Mouse (Mus musculus): Measurements from ENCODE around the gene Retreg2. TPM values are rescaled to one million over a fixed set of nuclear protein-coding genes. Genes with fewer than 3 reads are reported as not detected.

The Retreg2 gene
- polyA plus RNA-seq, 1 experiment from 2014 or later, result 51.2 TPM

- peak; percentile 86 for ATAC-seq
- WGBS (ENCODE audit: insufficient replicate concordance), result 0% methylated on average over 31 of the region's 31 CpGs
These were observed 37.6 kb downstream of the Retreg2 start, which contains the start of gene Abcb6 for GRCm38 (mm10) chr1:75180105-75180590. Abcb6 (minus strand) TSS chr1:75180392.

GRCm38 (mm10) chr1:75180741-75181140, 38.2 kb downstream of the Retreg2 start:
- Histone ChIP-seq H3K4me3 (ENCODE audit: low read depth, low read length) (peak overlapping the region; percentile 83), H3K9me3 (ENCODE audit: low read length) (0 out of 2 replicates have a peak, but pooled peaks cover 2% of the 10 kb centered on the region), H3K36me3 (replicated peaks; ENCODE audit: insufficient read depth, low read length) (peaks cover 70% of the 10 kb centered on the region), H3K27me3 (ENCODE audit: insufficient read depth, low read length) (no peaks in the 10 kb centered on the region), H3K27ac (ENCODE audit: low read depth) (peak overlapping the region; percentile 59), H3K4me2 (ENCODE audit: low read depth, low read length) (peak overlapping the region; percentile 97), H3K9ac (replicated peaks) (no peak overlapping the region), H3K4me1 (ENCODE audit: insufficient read depth) (peaks cover 13% of the 10 kb centered on the region)
- 45% methylated on average over 7 of the region's 7 CpGs for WGBS (ENCODE audit: insufficient replicate concordance)
- TF ChIP-seq EP300 (IDR thresholded peaks at IDR 0.05; ENCODE audit: low read depth) (no peak), CTCF (IDR thresholded peaks at IDR 0.05; ENCODE audit: low read depth) (no peak)
- DNase-seq (no peak), ATAC-seq (no peak)

More at GRCm38 (mm10) chr1:75180105-75180590, 37.6 kb downstream of the Retreg2 start, which contains the start of gene Abcb6:
- Histone ChIP-seq H3K4me1 (ENCODE audit: insufficient read depth) (peaks cover 13% of the 10 kb centered on the region), H3K9ac (replicated peaks) (peak within 1 kb of the TSS; percentile 93), H3K4me3 (ENCODE audit: low read depth, low read length) (peak within 1 kb of the TSS; percentile 83), H3K27me3 (ENCODE audit: insufficient read depth, low read length) (no peaks in the 10 kb centered on the region), H3K27ac (ENCODE audit: low read depth) (peak within 1 kb of the TSS; percentile 99), H3K4me2 (ENCODE audit: low read depth, low read length) (peak within 1 kb of the TSS; percentile 97), H3K9me3 (ENCODE audit: low read length) (0 out of 2 replicates have a peak, but pooled peaks cover 2% of the 10 kb centered on the region), H3K36me3 (replicated peaks; ENCODE audit: insufficient read depth, low read length) (peaks cover 69% of the 10 kb centered on the region)
- 0 out of 2 replicates have a peak, but pooled peaks have one; percentile 20 for TF ChIP-seq EP300 (IDR thresholded peaks at IDR 0.05; ENCODE audit: low read depth)
- no peak for TF ChIP-seq CTCF (IDR thresholded peaks at IDR 0.05; ENCODE audit: low read depth)
- peak; percentile 93 for DNase-seq

- 88% methylated on average over 4 of the region's 4 CpGs for WGBS (ENCODE audit: insufficient replicate concordance)
- DNase-seq, result no peak
- Histone ChIP-seq H3K36me3 (replicated peaks; ENCODE audit: insufficient read depth, low read length) (peaks cover 70% of the 10 kb centered on the region), H3K27me3 (ENCODE audit: insufficient read depth, low read length) (no peaks in the 10 kb centered on the region), H3K4me3 (ENCODE audit: low read depth, low read length) (no peak overlapping the region), H3K4me2 (ENCODE audit: low read depth, low read length) (no peak overlapping the region), H3K9me3 (ENCODE audit: low read length) (0 out of 2 replicates have a peak, but pooled peaks cover 2% of the 10 kb centered on the region), H3K9ac (replicated peaks) (no peak overlapping the region), H3K4me1 (ENCODE audit: insufficient read depth) (peaks cover 13% of the 10 kb centered on the region), H3K27ac (ENCODE audit: low read depth) (no peak overlapping the region)
- TF ChIP-seq CTCF (IDR thresholded peaks at IDR 0.05; ENCODE audit: low read depth), result no peak
- TF ChIP-seq EP300 (IDR thresholded peaks at IDR 0.05; ENCODE audit: low read depth), result no peak
- ATAC-seq, result no peak
These were observed 38.8 kb downstream of the Retreg2 start for GRCm38 (mm10) chr1:75181377-75181870.

GRCm38 (mm10) chr1:75182160-75182559, 39.6 kb downstream of the Retreg2 start:
- H3K4me3 ChIP-seq (ENCODE audit: low read depth, low read length), result no peak overlapping the region
- H3K9me3 ChIP-seq (ENCODE audit: low read length), result 0 out of 2 replicates have a peak, but pooled peaks cover 2% of the 10 kb centered on the region
- H3K4me1 ChIP-seq (ENCODE audit: insufficient read depth), result peaks cover 13% of the 10 kb centered on the region
- no peak overlapping the region for H3K27ac ChIP-seq (ENCODE audit: low read depth)
- peaks cover 70% of the 10 kb centered on the region for H3K36me3 ChIP-seq (replicated peaks; ENCODE audit: insufficient read depth, low read length)
- ATAC-seq, result no peak
- no peak overlapping the region for H3K4me2 ChIP-seq (ENCODE audit: low read depth, low read length)
- 72% methylated on average over 4 of the region's 4 CpGs for WGBS (ENCODE audit: insufficient replicate concordance)
- DNase-seq, result no peak
- H3K27me3 ChIP-seq (ENCODE audit: insufficient read depth, low read length), result no peaks in the 10 kb centered on the region
- TF ChIP-seq EP300 (IDR thresholded peaks at IDR 0.05; ENCODE audit: low read depth) (no peak), CTCF (IDR thresholded peaks at IDR 0.05; ENCODE audit: low read depth) (peak; percentile 46)
- no peak overlapping the region for H3K9ac ChIP-seq (replicated peaks)

GRCm38 (mm10) chr1:75185495-75185894, 42.9 kb downstream of the Retreg2 start:
- no peak overlapping the region for H3K4me2 ChIP-seq (ENCODE audit: low read depth, low read length)
- H3K27ac ChIP-seq (ENCODE audit: low read depth), result no peak overlapping the region
- H3K4me3 ChIP-seq (ENCODE audit: low read depth, low read length), result no peak overlapping the region
- H3K36me3 ChIP-seq (replicated peaks; ENCODE audit: insufficient read depth, low read length), result peaks cover 78% of the 10 kb centered on the region
- WGBS (ENCODE audit: insufficient replicate concordance), result 91% methylated on average over 11 of the region's 11 CpGs
- H3K27me3 ChIP-seq (ENCODE audit: insufficient read depth, low read length), result no peaks in the 10 kb centered on the region
- DNase-seq, result no peak
- TF ChIP-seq CTCF (IDR thresholded peaks at IDR 0.05; ENCODE audit: low read depth) (no peak), EP300 (IDR thresholded peaks at IDR 0.05; ENCODE audit: low read depth) (no peak)
- 0 out of 2 replicates have a peak, but pooled peaks cover 2% of the 10 kb centered on the region for H3K9me3 ChIP-seq (ENCODE audit: low read length)
- ATAC-seq, result no peak
- peaks cover 19% of the 10 kb centered on the region for H3K4me1 ChIP-seq (ENCODE audit: insufficient read depth)
- no peak overlapping the region for H3K9ac ChIP-seq (replicated peaks)

- no peak for ATAC-seq
- no peak overlapping the region for H3K4me2 ChIP-seq (ENCODE audit: low read depth, low read length)
- 0 out of 2 replicates have a peak, but pooled peaks cover 2% of the 10 kb centered on the region for H3K9me3 ChIP-seq (ENCODE audit: low read length)
- H3K4me1 ChIP-seq (ENCODE audit: insufficient read depth), result peaks cover 24% of the 10 kb centered on the region
- no peak for TF ChIP-seq CTCF (IDR thresholded peaks at IDR 0.05; ENCODE audit: low read depth)
- no peak for TF ChIP-seq EP300 (IDR thresholded peaks at IDR 0.05; ENCODE audit: low read depth)
- no peak for DNase-seq
- H3K9ac ChIP-seq (replicated peaks), result no peak overlapping the region
- no peak overlapping the region for H3K4me3 ChIP-seq (ENCODE audit: low read depth, low read length)
- no peak overlapping the region for H3K27ac ChIP-seq (ENCODE audit: low read depth)
- no peaks in the 10 kb centered on the region for H3K27me3 ChIP-seq (ENCODE audit: insufficient read depth, low read length)
- peaks cover 69% of the 10 kb centered on the region for H3K36me3 ChIP-seq (replicated peaks; ENCODE audit: insufficient read depth, low read length)
These were observed 44.5 kb downstream of the Retreg2 start for GRCm38 (mm10) chr1:75187126-75187525.
